Mouse (Mus musculus) heart, postnatal 10 days (tissue): ENCODE measurements around the gene Baiap3. TPM values are rescaled to one million over a fixed set of nuclear protein-coding genes. Genes with fewer than 3 reads are reported as not detected.

Source experiments
- DNase-seq, 2 experiments: peaks; one replicate each; pipeline ENCODE4 v3.0.0; 2021
- intact Hi-C: fragments of 180-260 bp; cut with DNase I; formaldehyde crosslinking; loops from one replicate; pipeline ENCODE4 v1.15.1; 2025
- microRNA-seq, 2 experiments: library from miRNA; unstranded; fragments of <30 nt; microRNA quantifications; one replicate each; pipeline ENCODE4 v1.2.0; 2022
- total RNA-seq, 2 experiments: library from RNA; stranded (reverse); gene quantifications; 2 replicates each; pipeline ENCODE4 v1.2.3; 2021

Baiap3 gene
- total RNA-seq, 2 experiments from 2014 or later, result 0.27 to 0.34 TPM

GRCm38 (mm10) chr17:25218967-25219366 lies 37.2 kb downstream of the Baiap3 start:
- intact Hi-C loops, result no loop called here
- no peak for DNase-seq

GRCm38 (mm10) chr17:25215431-25215830 lies 40.7 kb downstream of the Baiap3 start:
- DNase-seq, result no peak
- intact Hi-C loops, result no loop called here

- intact Hi-C loops, result no loop called here
- DNase-seq, result no peak
These were observed 44.5 kb downstream of the Baiap3 start for GRCm38 (mm10) chr17:25211705-25212104.

GRCm38 (mm10) chr17:25210680-25211466 lies 45.3 kb downstream of the Baiap3 start:
- DNase-seq, result peak; percentile 43 to 48
- intact Hi-C loops, result no loop called here

GRCm38 (mm10) chr17:25210006-25210405 lies 46.2 kb downstream of the Baiap3 start:
- intact Hi-C loops, result no loop called here
- no peak for DNase-seq

- intact Hi-C loops, result no loop called here
- DNase-seq, result no peak
These were observed 53.8 kb downstream of the Baiap3 start for GRCm38 (mm10) chr17:25202401-25202800.

Small RNAs within 50 kb of the gene (microRNA-seq; reads per million reads assigned to microRNA genes)
- gene Mir3547, result 0 to 1.0 reads per million in 2 experiments

Other genes starting within 250 kb of the Baiap3 start
- 10 to 100 TPM; 15.2 to 15.9 TPM for gene Cramp1l, start 240.6 kb downstream of the Baiap3 start, total RNA-seq
- 1 to 10 TPM; 7.3 to 7.8 TPM for gene Ift140, start 240.3 kb downstream of the Baiap3 start, total RNA-seq
- gene Tmem204, start 172.8 kb downstream of the Baiap3 start, total RNA-seq, result 10 to 100 TPM; 42.1 to 42.2 TPM
- gene Telo2, start 140.4 kb downstream of the Baiap3 start, total RNA-seq, result 10 to 100 TPM; 15.2 to 16.8 TPM
- gene Ptx4, start 135.6 kb downstream of the Baiap3 start, total RNA-seq, result 1 to 10 TPM; 1.9 to 4.6 TPM
- gene Clcn7, start 123.0 kb downstream of the Baiap3 start, total RNA-seq, result 10 to 100 TPM; 27.7 to 28.8 TPM
- under 1 TPM in 1 of 2 experiments, not detected in 1; 0.10 TPM for gene Ccdc154, start 93.9 kb downstream of the Baiap3 start, total RNA-seq
- not detected for gene Gm38655, start 80.9 kb downstream of the Baiap3 start, total RNA-seq
- gene BC003965, start 71.8 kb downstream of the Baiap3 start, total RNA-seq, result 10 to 100 TPM; 18.4 to 18.8 TPM
- gene Unkl, start 68.0 kb downstream of the Baiap3 start, total RNA-seq, result 10 to 100 TPM in 1 of 2 experiments, 1 to 10 TPM in 1; 10.0 to 10.1 TPM
- gene Gnptg, start 16.2 kb downstream of the Baiap3 start, total RNA-seq, result 10 to 100 TPM; 11.3 to 13.9 TPM
- 10 to 100 TPM; 12.7 to 13.8 TPM for gene Tsr3, start 16.2 kb downstream of the Baiap3 start, total RNA-seq
- 100 to 1,000 TPM; 166 to 173 TPM for gene Ube2i, start 18.3 kb upstream of the Baiap3 start, total RNA-seq
- gene Prss34, start 42.0 kb upstream of the Baiap3 start, total RNA-seq, result 1 to 10 TPM; 1.3 to 2.1 TPM
- gene Prss28, start 52.3 kb upstream of the Baiap3 start, total RNA-seq, result not detected
- gene Prss29, start 62.3 kb upstream of the Baiap3 start, total RNA-seq, result not detected
- gene Tpsab1, start 89.2 kb upstream of the Baiap3 start, total RNA-seq, result 1 to 10 TPM; 2.3 to 2.4 TPM
- gene Tpsb2, start 109.9 kb upstream of the Baiap3 start, total RNA-seq, result 1 to 10 TPM; 6.0 to 6.7 TPM
- gene Tpsg1, start 112.9 kb upstream of the Baiap3 start, total RNA-seq, result not detected
- gene Cacna1h, start 177.4 kb upstream of the Baiap3 start, total RNA-seq, result 1 to 10 TPM; 7.9 to 8.4 TPM
- not detected for gene Tekt4, start 198.3 kb upstream of the Baiap3 start, total RNA-seq
- gene Sstr5, start 240.9 kb upstream of the Baiap3 start, total RNA-seq, result not detected